Comparison of ENCODE assay signal across 8 mouse cellular contexts in genomic region chr3:83128449-83128922, GRCm38 (mm10). TPM values are rescaled to one million over a fixed set of nuclear protein-coding genes. Genes with fewer than 3 reads are reported as not detected.
DNase-seq lines count a peak whose midpoint lies in the region; ATAC-seq and TF ChIP-seq lines count a peak whose summit lies in the region.

No protein-coding gene starts in this region.

- no peaks in the 10 kb centered on the region for H3K9me3 ChIP-seq in kidney, embryonic 14.5 days (ENCODE audit: control insufficient read depth, low read length)
- no peaks in the 10 kb centered on the region for H3K9me3 ChIP-seq in forebrain, embryonic 16.5 days (ENCODE audit: control insufficient read depth, low read length)
- no peaks in the 10 kb centered on the region for H3K9me3 ChIP-seq in limb, embryonic 12.5 days
- no peaks in the 10 kb centered on the region for H3K9me3 ChIP-seq in midbrain, postnatal 0 days (ENCODE audit: low read length)

- peaks cover 59% of the 10 kb centered on the region for H3K27me3 ChIP-seq in kidney, embryonic 14.5 days (ENCODE audit: control insufficient read depth, insufficient read depth, low read length)
- peaks cover 32% of the 10 kb centered on the region for H3K27me3 ChIP-seq in forebrain, embryonic 16.5 days (replicated peaks; ENCODE audit: control insufficient read depth, insufficient read depth, low read length)
- peaks cover 79% of the 10 kb centered on the region for H3K27me3 ChIP-seq in limb, embryonic 12.5 days
- H3K27me3 ChIP-seq in midbrain, postnatal 0 days (ENCODE audit: insufficient read depth, low read length) = peaks cover 18% of the 10 kb centered on the region

- under 1% methylated on average over 43 of the region's 43 CpGs for WGBS in kidney, embryonic 14.5 days
- under 1% methylated on average over 43 of the region's 43 CpGs for WGBS in forebrain, embryonic 16.5 days
- WGBS in limb, embryonic 12.5 days = under 1% methylated on average over 43 of the region's 43 CpGs
- WGBS in midbrain, postnatal 0 days = under 1% methylated on average over 43 of the region's 43 CpGs

- peaks cover 14% of the 10 kb centered on the region for H3K4me1 ChIP-seq in kidney, embryonic 14.5 days (ENCODE audit: control insufficient read depth, insufficient read depth, low read length)
- H3K4me1 ChIP-seq in forebrain, embryonic 16.5 days (replicated peaks; ENCODE audit: control insufficient read depth, insufficient read depth, low read length) = peaks cover 28% of the 10 kb centered on the region
- peaks cover 22% of the 10 kb centered on the region for H3K4me1 ChIP-seq in limb, embryonic 12.5 days (replicated peaks)
- 0 out of 2 replicates have a peak, but pooled peaks cover 7% of the 10 kb centered on the region for H3K4me1 ChIP-seq in midbrain, postnatal 0 days (ENCODE audit: insufficient read depth, low read length)

- 0 out of 2 replicates have a peak, but pooled peaks have one; percentile 15 for TF ChIP-seq CTCF in midbrain, postnatal 0 days (IDR thresholded peaks at IDR 0.05)

- DNase-seq in kidney, adult 8-10 months = no peak
- DNase-seq in adrenal gland, postnatal 25 days = peak; percentile 34
- no peak for DNase-seq in midbrain, postnatal 0 days (ENCODE audit: low spot score)
- no peak for DNase-seq in thymus, postnatal 10 days (ENCODE audit: low spot score in 2 of 2)
- DNase-seq in spleen, postnatal 4 days (ENCODE audit: low spot score in 2 of 2) = no peak

- H3K36me3 ChIP-seq in kidney, embryonic 14.5 days (ENCODE audit: control insufficient read depth, insufficient read depth, low read length) = no peaks in the 10 kb centered on the region
- no peaks in the 10 kb centered on the region for H3K36me3 ChIP-seq in forebrain, embryonic 16.5 days (ENCODE audit: control insufficient read depth, insufficient read depth)
- H3K36me3 ChIP-seq in limb, embryonic 12.5 days = no peaks in the 10 kb centered on the region
- H3K36me3 ChIP-seq in midbrain, postnatal 0 days (ENCODE audit: insufficient read depth, low read length) = no peaks in the 10 kb centered on the region

- H3K9ac ChIP-seq in kidney, embryonic 14.5 days (ENCODE audit: low read depth, low read length) = 0 out of 2 replicates have a peak overlapping the region, but pooled peaks have one; percentile 23
- peak overlapping the region; percentile 54 for H3K9ac ChIP-seq in forebrain, embryonic 16.5 days (replicated peaks; ENCODE audit: low read depth, low read length)
- H3K9ac ChIP-seq in limb, embryonic 12.5 days (replicated peaks) = peak overlapping the region; percentile 52
- peak overlapping the region; percentile 52; the same call in 1 of the 2 replicates for H3K9ac ChIP-seq in midbrain, postnatal 0 days (replicated peaks; ENCODE audit: low read length, poor library complexity, severe bottlenecking)

- ATAC-seq in kidney, embryonic 14.5 days (ENCODE audit: low FRiP score, low TSS enrichment) = peak; percentile 20; the same call in 1 of the 2 replicates
- ATAC-seq in forebrain, embryonic 16.5 days = peak; percentile 32
- ATAC-seq in limb, embryonic 12.5 days (ENCODE audit: insufficient number of reproducible peaks, insufficient read depth, low FRiP score, low TSS enrichment, low read depth) = no peak
- peak; percentile 50; the same call in 1 of the 2 replicates for ATAC-seq in midbrain, postnatal 0 days (ENCODE audit: low FRiP score)

- peak overlapping the region; percentile 57 for H3K4me3 ChIP-seq in kidney, embryonic 14.5 days (ENCODE audit: low read length)
- peak overlapping the region; percentile 50 for H3K4me3 ChIP-seq in forebrain, embryonic 16.5 days (replicated peaks; ENCODE audit: low read length)
- H3K4me3 ChIP-seq in limb, embryonic 12.5 days (replicated peaks) = peak overlapping the region; percentile 55
- peak overlapping the region; percentile 52 for H3K4me3 ChIP-seq in midbrain, postnatal 0 days (ENCODE audit: low read depth, low read length)

- H3K27ac ChIP-seq in kidney, embryonic 14.5 days (ENCODE audit: low read depth, low read length) = no peak overlapping the region
- no peak overlapping the region for H3K27ac ChIP-seq in forebrain, embryonic 16.5 days (ENCODE audit: low read length)
- no peak overlapping the region for H3K27ac ChIP-seq in limb, embryonic 12.5 days
- H3K27ac ChIP-seq in midbrain, postnatal 0 days (ENCODE audit: low read depth, low read length) = no peak overlapping the region

- peak overlapping the region; percentile 95 for H3K4me2 ChIP-seq in kidney, embryonic 14.5 days (replicated peaks; ENCODE audit: low read depth, low read length)
- peak overlapping the region; percentile 100 for H3K4me2 ChIP-seq in forebrain, embryonic 16.5 days (ENCODE audit: low read length)
- H3K4me2 ChIP-seq in limb, embryonic 12.5 days = peak overlapping the region; percentile 95
- peak overlapping the region; percentile 96 for H3K4me2 ChIP-seq in midbrain, postnatal 0 days (ENCODE audit: low read depth, low read length, poor library complexity, severe bottlenecking)

RNA-seq across cellular contexts. Expression of gene Dchs2, which starts 0.7 kb away (rescaled TPM):
- 0.17 and 0.28 TPM in 2 replicates for polyA plus RNA-seq in kidney, embryonic 14.5 days (2014; fragmentation: Nextera tagmentation; extraction: Ambion mirVana)
- total RNA-seq in adrenal gland, postnatal 25 days (2021) = 0.52 and 0.67 TPM in 2 replicates
- 0.51 and 0.68 TPM in 2 replicates for polyA plus RNA-seq in forebrain, embryonic 16.5 days (2015; fragmentation: Nextera tagmentation; extraction: Ambion mirVana)
- 0.38 and 0.49 TPM in 2 replicates for polyA plus RNA-seq in limb, embryonic 12.5 days (2016; fragmentation: Nextera tagmentation; extraction: Ambion mirVana)
- total RNA-seq in midbrain, postnatal 0 days (2014; rRNA removed) = 7.6 and 8.7 TPM in 2 replicates
- 0.45 and 0.54 TPM in 2 replicates for polyA plus RNA-seq in midbrain, postnatal 0 days (2015; fragmentation: Nextera tagmentation; extraction: Ambion mirVana)
